Mouse (Mus musculus) intestine, embryonic 15.5 days (tissue): ENCODE results near the gene Homer1. TPM values are rescaled to one million over a fixed set of nuclear protein-coding genes. Genes with fewer than 3 reads are reported as not detected.

Experiments used
- ATAC-seq: fragments of 200-750 bp; cut with Nextera tagmentation; 2 replicates; pipeline ENCODE4 v1.8.0; 2017; ENCODE audit warnings: moderate TSS enrichment, moderate library complexity
- H3K27ac ChIP-seq: fragments of 300-500 bp; sonication (generic); 2 replicates; pipeline ENCODE4 v1.5.1; 2015; ENCODE audit warnings: mild to moderate bottlenecking, inconsistent platforms
- H3K27me3 ChIP-seq: fragments of 300-500 bp; sonication (generic); replicated peaks from 2 replicates; pipeline ENCODE4 v1.6.1; 2015; ENCODE audit warnings: inconsistent platforms
- H3K36me3 ChIP-seq: fragments of 300-500 bp; sonication (generic); 2 replicates; pipeline ENCODE4 v1.6.1; 2015; ENCODE audit warnings: inconsistent platforms
- H3K4me1 ChIP-seq: fragments of 300-500 bp; sonication (generic); replicated peaks from 2 replicates; pipeline ENCODE4 v1.6.1; 2015; ENCODE audit warnings: inconsistent platforms
- H3K4me2 ChIP-seq: fragments of 300-500 bp; sonication (generic); replicated peaks from 2 replicates; pipeline ENCODE4 v1.6.1; 2015; ENCODE audit warnings: mild to moderate bottlenecking, inconsistent platforms
- H3K4me3 ChIP-seq: fragments of 300-500 bp; sonication (generic); replicated peaks from 2 replicates; pipeline ENCODE4 v1.5.1; 2015; ENCODE audit warnings: inconsistent platforms
- H3K9ac ChIP-seq: fragments of 300-500 bp; sonication (generic); 2 replicates; pipeline ENCODE4 v1.6.1; 2015; ENCODE audit warnings: inconsistent platforms
- H3K9me3 ChIP-seq: fragments of 300-500 bp; sonication (generic); 2 replicates; pipeline ENCODE4 v1.6.1; 2016; ENCODE audit warnings: inconsistent platforms
- WGBS: fragments of 180-500 bp; shearing (Covaris S2); methylation state at CpG from one replicate; pipeline ENCODE4 v1.1.7; 2015; 5-methylcytosine and 5-hydroxymethylcytosine counted together
- polyA plus RNA-seq: library from polyadenylated mRNA; unstranded; fragments of >200 nt; fragmentation: Nextera tagmentation; extraction: Ambion mirVana; gene quantifications from 2 replicates; pipeline ENCODE4 v1.2.1, GENCODE M21; 2015

The Homer1 gene
- polyA plus RNA-seq, 1 experiment from 2014 or later: 4.3 TPM

DNA sequence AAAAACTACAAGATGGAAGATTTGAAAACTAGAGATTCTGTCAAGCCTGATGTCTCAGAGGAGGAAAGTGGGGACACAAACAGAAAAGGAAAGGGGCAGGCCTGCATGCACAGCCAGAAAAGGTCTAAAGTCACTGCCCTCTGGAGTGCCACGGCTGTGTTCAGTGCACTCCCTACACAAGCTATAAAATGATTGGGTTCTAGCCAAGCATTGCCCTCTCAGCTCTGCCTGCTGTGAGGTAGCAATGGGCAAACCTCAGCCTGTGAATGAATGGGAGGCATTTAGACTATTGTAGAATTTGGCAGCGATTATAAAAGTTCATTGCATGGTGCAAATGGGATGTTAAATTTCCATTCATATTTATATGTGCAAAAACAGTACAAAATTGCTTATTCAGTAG lies 120.3 kb downstream of the Homer1 start:
- Histone ChIP-seq H3K4me1 (no peaks in the 10 kb centered on the region), H3K9me3 (no peaks in the 10 kb centered on the region), H3K27ac (no peak overlapping the region), H3K9ac (no peak overlapping the region), H3K27me3 (no peaks in the 10 kb centered on the region), H3K4me3 (no peak overlapping the region), H3K36me3 (no peaks in the 10 kb centered on the region), H3K4me2 (no peak overlapping the region)
- 73% methylated on average over 2 of the region's 2 CpGs for WGBS
- no peak for ATAC-seq

DNA sequence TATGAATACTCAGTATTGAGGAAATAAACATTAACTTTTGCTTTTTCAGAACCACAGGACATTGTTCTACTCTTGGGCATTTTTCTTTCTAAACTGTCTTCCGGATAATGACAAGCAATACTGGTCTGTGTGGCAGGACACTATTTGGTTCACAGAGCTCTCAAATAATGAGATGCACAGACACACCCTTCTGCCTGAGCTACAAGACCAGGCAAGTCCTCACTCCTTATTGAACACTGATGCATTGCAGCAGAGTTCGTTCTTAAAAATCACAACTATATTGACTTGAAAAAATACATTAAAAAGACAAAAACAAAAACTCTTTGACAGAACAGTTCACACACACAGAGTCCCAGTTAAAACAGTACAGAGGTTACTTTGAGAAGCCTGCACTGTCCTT lies 123.8 kb downstream of the Homer1 start:
- no peak for ATAC-seq
- no peak overlapping the region for H3K27ac ChIP-seq
- no peak overlapping the region for H3K4me2 ChIP-seq
- H3K4me1 ChIP-seq: no peaks in the 10 kb centered on the region
- 89% methylated on average over 2 of the region's 2 CpGs for WGBS
- H3K36me3 ChIP-seq: no peaks in the 10 kb centered on the region
- H3K27me3 ChIP-seq: no peaks in the 10 kb centered on the region
- H3K9ac ChIP-seq: no peak overlapping the region
- no peak overlapping the region for H3K4me3 ChIP-seq
- H3K9me3 ChIP-seq: no peaks in the 10 kb centered on the region

DNA sequence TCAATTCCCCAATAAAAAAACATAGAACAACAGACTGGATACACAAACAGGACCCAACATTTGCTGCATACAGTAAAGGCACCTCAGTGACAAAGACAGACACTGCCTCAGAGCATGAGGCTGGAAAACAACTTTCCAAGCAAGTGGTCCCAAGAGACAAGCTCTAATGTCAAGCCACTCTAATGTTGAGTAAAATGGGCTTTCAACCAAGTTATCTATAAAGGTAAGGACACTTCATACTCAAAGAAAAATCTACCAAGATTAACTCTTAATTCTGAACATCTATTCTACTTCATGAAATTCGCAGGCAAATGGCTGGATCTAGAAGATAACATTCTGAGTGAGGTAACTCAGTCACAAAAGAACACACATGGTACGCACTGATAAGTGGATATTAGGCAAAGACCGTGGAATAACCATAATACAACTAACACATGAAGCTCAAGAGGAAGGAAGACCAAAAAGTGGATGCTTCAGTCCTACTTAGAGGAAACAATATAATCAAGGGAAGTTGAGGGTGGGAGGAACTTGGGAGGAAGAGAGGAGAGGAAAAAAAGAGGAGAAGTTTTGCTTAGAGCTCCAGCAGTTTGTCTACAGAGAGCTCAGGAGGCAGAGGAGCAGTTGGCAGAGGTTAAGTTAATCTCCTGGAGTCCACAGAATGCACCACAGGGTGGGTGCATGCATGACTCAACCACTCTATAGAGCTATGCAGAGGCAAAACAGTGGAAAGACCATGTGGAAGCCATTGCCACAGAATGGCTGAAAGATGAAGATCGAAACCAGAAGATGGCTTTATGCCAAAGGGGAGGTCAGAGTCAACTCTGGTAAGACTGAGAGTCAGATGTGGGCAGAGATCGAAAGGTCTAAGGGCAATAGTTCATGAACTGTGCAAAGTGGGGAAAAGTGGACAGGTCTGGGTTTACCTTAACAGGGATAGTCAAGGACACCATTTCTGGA lies 128.8 kb downstream of the Homer1 start:
- H3K9me3 ChIP-seq: no peaks in the 10 kb centered on the region
- H3K27me3 ChIP-seq: no peaks in the 10 kb centered on the region
- peak; percentile 53; the same call in 1 of the 2 replicates for ATAC-seq
- H3K36me3 ChIP-seq: no peaks in the 10 kb centered on the region
- 93% methylated on average over 5 of the region's 5 CpGs for WGBS
- no peak overlapping the region for H3K4me3 ChIP-seq
- H3K27ac ChIP-seq: no peak overlapping the region
- no peak overlapping the region for H3K4me2 ChIP-seq
- no peaks in the 10 kb centered on the region for H3K4me1 ChIP-seq
- no peak overlapping the region for H3K9ac ChIP-seq

DNA sequence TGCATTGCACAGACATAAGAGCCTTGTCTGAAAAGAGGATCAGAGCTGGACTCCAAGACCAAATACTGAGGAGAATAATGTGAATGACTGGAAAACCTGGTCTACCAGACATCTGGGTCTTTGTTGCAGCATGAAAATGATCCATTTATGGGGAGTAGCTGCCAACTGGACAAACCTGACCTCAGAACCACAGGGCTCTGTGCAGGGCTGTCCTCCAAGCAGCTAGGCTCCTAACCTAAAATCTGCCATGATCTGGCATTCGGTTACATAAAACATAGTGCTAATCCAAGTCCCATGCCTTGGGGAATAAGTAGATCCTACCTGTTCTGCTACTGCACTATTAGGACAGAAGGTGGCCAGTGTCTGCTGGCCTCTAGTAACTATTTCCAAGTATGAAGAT lies 129.8 kb downstream of the Homer1 start:
- no peaks in the 10 kb centered on the region for H3K36me3 ChIP-seq
- no peak for ATAC-seq

DNA sequence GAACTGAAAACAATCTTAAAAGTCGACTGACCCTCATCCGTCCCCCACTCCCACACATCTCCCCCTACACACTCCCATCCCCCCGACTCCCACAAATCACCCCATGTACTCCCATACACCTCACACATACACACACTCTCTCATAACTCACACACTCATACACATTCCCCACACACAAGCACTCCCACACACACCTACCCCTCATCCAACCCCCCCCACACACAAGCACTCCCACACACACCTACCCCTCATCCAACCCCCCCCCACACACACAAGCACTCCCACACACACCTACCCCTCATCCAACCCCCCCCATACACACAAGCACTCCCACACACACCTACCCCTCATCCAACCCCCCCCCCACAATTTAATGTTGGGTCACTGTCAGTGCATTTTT lies 140.7 kb downstream of the Homer1 start:
- ATAC-seq: no peak
- no peaks in the 10 kb centered on the region for H3K4me1 ChIP-seq
- H3K36me3 ChIP-seq: no peaks in the 10 kb centered on the region
- no peak overlapping the region for H3K9ac ChIP-seq
- H3K4me2 ChIP-seq: no peak overlapping the region
- 86% methylated on average over 3 of the region's 3 CpGs for WGBS
- H3K4me3 ChIP-seq: no peak overlapping the region
- H3K27me3 ChIP-seq: no peaks in the 10 kb centered on the region
- no peak overlapping the region for H3K27ac ChIP-seq
- H3K9me3 ChIP-seq: no peaks in the 10 kb centered on the region

More for the DNA sequence above, 129.8 kb downstream of the Homer1 start:
- Histone ChIP-seq H3K4me2 (no peak overlapping the region), H3K4me1 (no peaks in the 10 kb centered on the region), H3K9ac (no peak overlapping the region), H3K4me3 (no peak overlapping the region), H3K27ac (no peak overlapping the region), H3K9me3 (no peaks in the 10 kb centered on the region), H3K27me3 (no peaks in the 10 kb centered on the region)
- 95% methylated on average over 1 of the region's 1 CpGs for WGBS

DNA sequence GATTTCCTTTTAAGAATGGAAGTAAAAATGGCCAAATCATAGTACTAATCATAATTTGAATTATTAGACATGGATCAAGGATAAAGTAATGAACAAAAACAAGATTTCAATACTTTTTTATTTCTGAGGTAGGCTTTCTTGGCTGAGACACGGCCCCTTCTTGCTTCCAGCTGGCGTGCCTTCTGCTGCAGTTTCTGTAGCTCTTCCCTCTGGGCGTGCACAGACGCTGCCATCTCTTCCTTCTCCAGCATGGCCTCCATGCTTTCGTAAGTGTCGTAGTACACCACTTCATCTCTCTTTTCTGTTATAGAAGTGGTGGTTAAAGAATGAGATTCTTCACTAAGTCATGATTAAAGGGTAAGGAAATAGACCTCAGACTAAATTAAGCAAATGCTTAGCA lies 153.8 kb downstream of the Homer1 start:
- Histone ChIP-seq H3K36me3 (no peaks in the 10 kb centered on the region), H3K27me3 (no peaks in the 10 kb centered on the region), H3K9me3 (no peaks in the 10 kb centered on the region), H3K9ac (no peak overlapping the region), H3K4me1 (no peaks in the 10 kb centered on the region), H3K27ac (no peak overlapping the region), H3K4me2 (no peak overlapping the region), H3K4me3 (no peak overlapping the region)
- ATAC-seq: no peak
- WGBS: 94% methylated on average over 6 of the region's 6 CpGs

Other genes with a start within 250 kb of the Homer1 start
- 0.04 and 0.08 TPM in 2 replicates for gene Cmya5, start 154.9 kb upstream of the Homer1 start, polyA plus RNA-seq
- gene Tent2, start 107.2 kb upstream of the Homer1 start, polyA plus RNA-seq: 55.7 and 60.1 TPM in 2 replicates
- 5.3 and 5.8 TPM in 2 replicates for gene Jmy, start 200.2 kb downstream of the Homer1 start, polyA plus RNA-seq